9 mouse cellular contexts compared by ENCODE assay signal in genomic region chr17:28953251-28953650, GRCm38 (mm10). TPM values are rescaled to one million over a fixed set of nuclear protein-coding genes. Genes with fewer than 3 reads are reported as not detected.
DNase-seq lines count a peak whose midpoint lies in the region; ATAC-seq and TF ChIP-seq lines count a peak whose summit lies in the region.
"Had no signal": no experiment of that assay in that cellular context is flagged by ENCODE, and none has a peak within 500 bp of the region (broad histone marks: within the 10 kb centered on the region; RNA-seq: fewer than 3 reads in every experiment).

No protein-coding gene starts in this region.

- peak overlapping the region; percentile 89 for H3K4me2 ChIP-seq in hindbrain, postnatal 0 days (ENCODE audit: low read depth, low read length)
- H3K4me2 ChIP-seq in lung, postnatal 0 days (replicated peaks; ENCODE audit: low read depth, low read length): peak overlapping the region; percentile 75

- WGBS in hindbrain, postnatal 0 days: 14% methylated on average over 9 of the region's 9 CpGs
- 2% methylated on average over 9 of the region's 9 CpGs for WGBS in lung, postnatal 0 days

- DNase-seq in hindbrain, postnatal 0 days (ENCODE audit: low spot score): peak; percentile 25
- DNase-seq in lung, postnatal 0 days (ENCODE audit: low spot score): peak; percentile 39
- DNase-seq in right cerebral cortex, adult 2 months (ENCODE audit: low spot score in 2 of 2): no peak
- no peak for DNase-seq in left cerebral cortex, adult 8-10 months (ENCODE audit: low spot score in 2 of 2)
- DNase-seq in layer of hippocampus, adult 18-20 months (ENCODE audit: low spot score in 2 of 2): no peak

- H3K9ac ChIP-seq in hindbrain, postnatal 0 days (replicated peaks; ENCODE audit: low read length): peak overlapping the region; percentile 90
- H3K9ac ChIP-seq in lung, postnatal 0 days (replicated peaks; ENCODE audit: low read depth): peak overlapping the region; percentile 77

- TF ChIP-seq EP300 in lung, postnatal 0 days (IDR thresholded peaks at IDR 0.05): no peak

- H3K27me3 ChIP-seq in C2C12 (ENCODE audit: control insufficient read depth, insufficient read depth, insufficient read length) (no peaks in the 10 kb centered on the region), E14TG2a.4 (ENCODE audit: insufficient read depth, low read length) (no peaks in the 10 kb centered on the region)
- H3K27me3 ChIP-seq in hindbrain, postnatal 0 days (ENCODE audit: insufficient read depth, low read length): no peaks in the 10 kb centered on the region
- H3K27me3 ChIP-seq in lung, postnatal 0 days (replicated peaks; ENCODE audit: insufficient read depth, low read length): no peaks in the 10 kb centered on the region

- H3K4me1 ChIP-seq in E14TG2a.4 (replicated peaks; ENCODE audit: low read depth, low read length): peaks cover 62% of the 10 kb centered on the region
- H3K4me1 ChIP-seq in hindbrain, postnatal 0 days (ENCODE audit: insufficient read depth, low read length): peaks cover 17% of the 10 kb centered on the region
- peaks cover 12% of the 10 kb centered on the region for H3K4me1 ChIP-seq in lung, postnatal 0 days (ENCODE audit: insufficient read depth, low read depth, low read length)

- H3K36me3 ChIP-seq in C2C12 (ENCODE audit: control insufficient read depth, insufficient read depth): peaks cover 11% of the 10 kb centered on the region
- peaks cover 18% of the 10 kb centered on the region for H3K36me3 ChIP-seq in E14TG2a.4 (ENCODE audit: insufficient read depth, low read length)
- no peaks in the 10 kb centered on the region for H3K36me3 ChIP-seq in hindbrain, postnatal 0 days (ENCODE audit: insufficient read depth, low read length)
- H3K36me3 ChIP-seq in lung, postnatal 0 days (ENCODE audit: insufficient read depth, low read length): 0 out of 2 replicates have a peak, but pooled peaks cover 2% of the 10 kb centered on the region

- TF ChIP-seq CTCF in C2C12 (IDR thresholded peaks at IDR 0.05; ENCODE audit: control insufficient read depth, insufficient read depth, insufficient read length) (no peak), E14TG2a.4 (conservative IDR thresholded peaks at IDR 0.05; ENCODE audit: low read length) (no peak)
- no peak for TF ChIP-seq CTCF in hindbrain, postnatal 0 days (IDR thresholded peaks at IDR 0.05; ENCODE audit: low read depth)
- no peak for TF ChIP-seq CTCF in lung, postnatal 0 days (IDR thresholded peaks at IDR 0.05)

- peak; percentile 21 for ATAC-seq in erythroid progenitor cell, adult 5-6 weeks (replicated peaks; ENCODE audit: low FRiP score, poor library complexity, severe bottlenecking)
- no peak for ATAC-seq in hindbrain, postnatal 0 days
- no peak for ATAC-seq in lung, postnatal 0 days

- H3ac ChIP-seq in C2C12 (ENCODE audit: control insufficient read depth, insufficient read length, low read depth): peak overlapping the region; percentile 92

- no peaks in the 10 kb centered on the region for H3K9me3 ChIP-seq in E14TG2a.4 (ENCODE audit: low read length)
- no peaks in the 10 kb centered on the region for H3K9me3 ChIP-seq in hindbrain, postnatal 0 days (ENCODE audit: low read length)
- H3K9me3 ChIP-seq in lung, postnatal 0 days (ENCODE audit: low read length): no peaks in the 10 kb centered on the region

- H3K79me3 ChIP-seq in C2C12 (ENCODE audit: low read depth): peaks cover 56% of the 10 kb centered on the region

- H3K79me2 ChIP-seq in C2C12 (ENCODE audit: control insufficient read depth, insufficient read depth): peaks cover 60% of the 10 kb centered on the region

- H3K27ac ChIP-seq in hindbrain, postnatal 0 days: peak overlapping the region; percentile 98
- H3K27ac ChIP-seq in lung, postnatal 0 days (ENCODE audit: low read length): peak overlapping the region; percentile 97

- H3K4me3 ChIP-seq in C2C12 (ENCODE audit: insufficient read depth, poor library complexity, severe bottlenecking) (peak overlapping the region; percentile 82), E14TG2a.4 (replicated peaks; ENCODE audit: low read length) (peak overlapping the region; percentile 88)
- H3K4me3 ChIP-seq in hindbrain, postnatal 0 days (ENCODE audit: low read length): peak overlapping the region; percentile 84
- peak overlapping the region; percentile 70 for H3K4me3 ChIP-seq in lung, postnatal 0 days (ENCODE audit: low read depth, low read length)

TF ChIP-seq in C2C12, 6 proteins besides CTCF, POLR2A, EP300 and RAD21:
- TF ChIP-seq CEBPB (IDR thresholded peaks at IDR 0.05; ENCODE audit: low read depth) (no peak), MYOG (IDR thresholded peaks at IDR 0.05; ENCODE audit: control insufficient read depth, extremely low read depth, insufficient read length) (no peak), FOSL1 (IDR thresholded peaks at IDR 0.05; ENCODE audit: insufficient read depth, low read length, poor library complexity, severe bottlenecking) (no peak), MYOD1 (IDR thresholded peaks at IDR 0.05; ENCODE audit: control insufficient read depth, insufficient read length, low read depth) (no peak), MAX (IDR thresholded peaks at IDR 0.05) (no peak), USF1 (IDR thresholded peaks at IDR 0.05; ENCODE audit: low read depth) (no peak)

RNA-seq across cellular contexts. Expression of gene Kctd20, which starts 1.5 kb away (rescaled TPM):
- 33.0 TPM for polyA plus RNA-seq in C2C12 (2012; fragmentation: generic; extraction: Trizol)
- total RNA-seq in erythroid progenitor cell, adult 5-6 weeks (2015; ENCODE audit: low replicate concordance): 63.1 and 88.4 TPM in 2 replicates
- 82.3 and 128 TPM in 2 replicates for total RNA-seq in erythroid progenitor cell, adult 5-6 weeks (2017; ENCODE audit: low replicate concordance)
- 51.5 and 59.9 TPM in 2 replicates for total RNA-seq in hindbrain, postnatal 0 days (2014; rRNA removed)
- 62.9 and 64.1 TPM in 2 replicates for polyA plus RNA-seq in hindbrain, postnatal 0 days (2015; fragmentation: Nextera tagmentation; extraction: Ambion mirVana)
- 44.3 and 49.5 TPM in 2 replicates for polyA plus RNA-seq in lung, postnatal 0 days (2015; fragmentation: Nextera tagmentation; extraction: Ambion mirVana)
- total RNA-seq in left cerebral cortex, adult 8-10 months (2022): 10 to 100 TPM; 57.5 to 72.8 (median 64.2) TPM
- 10 to 100 TPM; 56.9 to 70.4 TPM for total RNA-seq in layer of hippocampus, adult 18-20 months (2021)

RNA-seq across cellular contexts. Expression of gene Pxt1, which starts 9.6 kb away (rescaled TPM):
- not detected for polyA plus RNA-seq in C2C12 (2012; fragmentation: generic; extraction: Trizol)
- total RNA-seq in erythroid progenitor cell, adult 5-6 weeks (2015; ENCODE audit: low replicate concordance): 3.2 TPM in 1 of 2 replicates, not detected in the other
- not detected in 2 replicates for total RNA-seq in erythroid progenitor cell, adult 5-6 weeks (2017; ENCODE audit: low replicate concordance)
- total RNA-seq in hindbrain, postnatal 0 days (2014; rRNA removed): not detected in 2 replicates
- polyA plus RNA-seq in hindbrain, postnatal 0 days (2015; fragmentation: Nextera tagmentation; extraction: Ambion mirVana): not detected in 2 replicates
- 0.12 TPM in 1 of 2 replicates, not detected in the other for polyA plus RNA-seq in lung, postnatal 0 days (2015; fragmentation: Nextera tagmentation; extraction: Ambion mirVana)
- not detected for total RNA-seq in left cerebral cortex, adult 8-10 months (2022)
- total RNA-seq in layer of hippocampus, adult 18-20 months (2021): not detected
- total RNA-seq: hematopoietic stem cell, adult 5-6 weeks had no signal

RNA-seq across cellular contexts. Expression of gene 4930539E08Rik, which starts 38.1 kb away (rescaled TPM):
- polyA plus RNA-seq in C2C12 (2012; fragmentation: generic; extraction: Trizol): 0.01 TPM
- total RNA-seq in erythroid progenitor cell, adult 5-6 weeks (2015; ENCODE audit: low replicate concordance): not detected in 2 replicates
- not detected in 2 replicates for total RNA-seq in erythroid progenitor cell, adult 5-6 weeks (2017; ENCODE audit: low replicate concordance)
- 5.6 and 13.0 TPM in 2 replicates for total RNA-seq in hindbrain, postnatal 0 days (2014; rRNA removed)
- polyA plus RNA-seq in hindbrain, postnatal 0 days (2015; fragmentation: Nextera tagmentation; extraction: Ambion mirVana): 1.6 and 2.1 TPM in 2 replicates
- polyA plus RNA-seq in lung, postnatal 0 days (2015; fragmentation: Nextera tagmentation; extraction: Ambion mirVana): 0.02 TPM in 1 of 2 replicates, not detected in the other
- 10 to 100 TPM; 10.5 to 12.1 (median 10.8) TPM for total RNA-seq in left cerebral cortex, adult 8-10 months (2022)
- total RNA-seq in layer of hippocampus, adult 18-20 months (2021): 1 to 10 TPM; 4.1 to 5.5 TPM

RNA-seq across cellular contexts. Expression of gene Stk38, which starts 54.5 kb away (rescaled TPM):
- 19.2 TPM for polyA plus RNA-seq in C2C12 (2012; fragmentation: generic; extraction: Trizol)
- total RNA-seq in erythroid progenitor cell, adult 5-6 weeks (2015; ENCODE audit: low replicate concordance): 112 and 129 TPM in 2 replicates
- total RNA-seq in erythroid progenitor cell, adult 5-6 weeks (2017; ENCODE audit: low replicate concordance): 111 and 134 TPM in 2 replicates
- 56.2 and 58.7 TPM in 2 replicates for total RNA-seq in hindbrain, postnatal 0 days (2014; rRNA removed)
- 52.7 and 60.8 TPM in 2 replicates for polyA plus RNA-seq in hindbrain, postnatal 0 days (2015; fragmentation: Nextera tagmentation; extraction: Ambion mirVana)
- 60.3 and 61.1 TPM in 2 replicates for polyA plus RNA-seq in lung, postnatal 0 days (2015; fragmentation: Nextera tagmentation; extraction: Ambion mirVana)
- total RNA-seq in left cerebral cortex, adult 8-10 months (2022): 10 to 100 TPM; 46.7 to 54.7 (median 48.4) TPM
- total RNA-seq in layer of hippocampus, adult 18-20 months (2021): 10 to 100 TPM; 41.2 to 43.2 TPM

Comparison
In these comparisons a context has a peak if more than half of its experiments do, and no peak if none do; other contexts are left out.
1. DNase-seq: peak in hindbrain, postnatal 0 days (single experiment) and lung, postnatal 0 days (single experiment); none in right cerebral cortex, adult 2 months (0 of 2), left cerebral cortex, adult 8-10 months (0 of 2) and layer of hippocampus, adult 18-20 months (0 of 2).
2. Peak in every context shown above with its lines, with median percentiles within 50 percentile points of each other: H3K4me3 ChIP-seq.